Mouse (Mus musculus) neural tube, embryonic 11.5 days (tissue): Measurements from ENCODE around the gene Hist1h2be. TPM values are rescaled to one million over a fixed set of nuclear protein-coding genes. Genes with fewer than 3 reads are reported as not detected.
A peak's percentile ranks its signal among the peaks of the same experiment; 100 is the strongest.
"Not testable (repeated sequence)": the region's sequence is repeated elsewhere in the genome, so short reads cannot be mapped to it uniquely, and the experiment has no call there.

Source experiments
- ATAC-seq: fragments of 200-750 bp; cut with Nextera tagmentation; 2 replicates; pipeline ENCODE4 v1.8.0; 2017; ENCODE audit warnings: moderate number of reproducible peaks, mild to moderate bottlenecking, moderate TSS enrichment, moderate library complexity; ENCODE audit not compliant: insufficient read depth, low FRiP score, low TSS enrichment
- DNase-seq: peaks from one replicate; pipeline ENCODE4 v3.0.0-alpha.2; 2015; ENCODE audit warnings: low spot score
- H3K27ac ChIP-seq: fragments of 300-500 bp; sonication (generic); 2 replicates; pipeline ENCODE4 v1.5.1; 2014; ENCODE audit warnings: low read depth, mild to moderate bottlenecking, low read length
- H3K27me3 ChIP-seq: fragments of 300-500 bp; sonication (generic); 2 replicates; pipeline ENCODE4 v1.6.1; 2014; ENCODE audit warnings: mild to moderate bottlenecking, low read length, mixed read lengths; ENCODE audit not compliant: control insufficient read depth, insufficient read depth
- H3K36me3 ChIP-seq: fragments of 300-500 bp; sonication (generic); 2 replicates; pipeline ENCODE4 v1.6.1; 2014; ENCODE audit warnings: mild to moderate bottlenecking, low read length, moderate library complexity, mixed read lengths; ENCODE audit not compliant: control insufficient read depth, insufficient read depth
- H3K4me1 ChIP-seq: fragments of 300-500 bp; sonication (generic); 2 replicates; pipeline ENCODE4 v1.6.1; 2014; ENCODE audit warnings: low read length, mixed read lengths; ENCODE audit not compliant: control insufficient read depth, insufficient read depth
- H3K4me2 ChIP-seq: fragments of 300-500 bp; sonication (generic); 2 replicates; pipeline ENCODE4 v1.6.1; 2014; ENCODE audit warnings: low read depth, mild to moderate bottlenecking, moderate library complexity
- H3K4me3 ChIP-seq: fragments of 300-500 bp; sonication (generic); 2 replicates; pipeline ENCODE4 v1.5.1; 2014; ENCODE audit warnings: low read depth, low read length
- H3K9ac ChIP-seq: fragments of 300-500 bp; sonication (generic); 2 replicates; pipeline ENCODE4 v1.6.1; 2014; ENCODE audit warnings: mild to moderate bottlenecking, low read length
- H3K9me3 ChIP-seq: fragments of 300-500 bp; sonication (generic); 2 replicates; pipeline ENCODE4 v1.6.1; 2016; ENCODE audit warnings: low read length; ENCODE audit not compliant: control insufficient read depth
- WGBS: fragments of 180-500 bp; shearing (Covaris S2); extraction: QIAGEN DNeasy Blood & Tissue Kit; methylation state at CpG from one replicate; pipeline ENCODE4 v1.1.7; 2014; 5-methylcytosine and 5-hydroxymethylcytosine counted together
- polyA plus RNA-seq: library from polyadenylated mRNA; unstranded; fragments of >200 nt; fragmentation: Nextera tagmentation; extraction: Ambion mirVana; gene quantifications from 2 replicates; pipeline ENCODE4 v1.2.1, GENCODE M21; 2014

Gene Hist1h2be
- polyA plus RNA-seq: 1.7 and 1.8 TPM in 2 replicates

GRCm38 (mm10) chr13:23620733-23621531 is at the start of gene Hist1h2be:
Hist1h2be (minus strand) TSS chr13:23621124.
- WGBS: 2% methylated on average over 27 of the region's 27 CpGs
- H3K9ac ChIP-seq: peak within 1 kb of the TSS; percentile 94
- H3K27ac ChIP-seq: peak within 1 kb of the TSS; percentile 96
- H3K4me3 ChIP-seq: peak within 1 kb of the TSS; percentile 69
- no peaks in the 10 kb centered on the region for H3K36me3 ChIP-seq
- H3K27me3 ChIP-seq: no peaks in the 10 kb centered on the region
- ATAC-seq (peak; percentile 60), DNase-seq (peak; percentile 77)
- H3K4me1 ChIP-seq: no peaks in the 10 kb centered on the region
- peak within 1 kb of the TSS; percentile 98 for H3K4me2 ChIP-seq
- no peaks in the 10 kb centered on the region for H3K9me3 ChIP-seq

GRCm38 (mm10) chr13:23662536-23662935 is 41.6 kb upstream of the Hist1h2be start:
- no peak for DNase-seq
- no peak overlapping the region for H3K27ac ChIP-seq
- no peak overlapping the region for H3K4me2 ChIP-seq
- no peaks in the 10 kb centered on the region for H3K36me3 ChIP-seq
- WGBS: 80% methylated on average over 3 of the region's 3 CpGs
- no peak overlapping the region for H3K9ac ChIP-seq
- no peaks in the 10 kb centered on the region for H3K9me3 ChIP-seq
- H3K27me3 ChIP-seq: no peaks in the 10 kb centered on the region
- no peak for ATAC-seq
- H3K4me1 ChIP-seq: no peaks in the 10 kb centered on the region
- no peak overlapping the region for H3K4me3 ChIP-seq

GRCm38 (mm10) chr13:23659636-23660366 is 38.9 kb upstream of the Hist1h2be start:
- Histone ChIP-seq H3K27ac (no peak overlapping the region), H3K4me1 (no peaks in the 10 kb centered on the region), H3K4me2 (no peak overlapping the region), H3K9ac (no peak overlapping the region), H3K4me3 (no peak overlapping the region), H3K36me3 (no peaks in the 10 kb centered on the region), H3K9me3 (no peaks in the 10 kb centered on the region), H3K27me3 (no peaks in the 10 kb centered on the region)
- WGBS: 75% methylated on average over 6 of the region's 6 CpGs
- DNase-seq (no peak), ATAC-seq (no peak)

- no peaks in the 10 kb centered on the region for H3K4me1 ChIP-seq
- H3K27me3 ChIP-seq: no peaks in the 10 kb centered on the region
- no peaks in the 10 kb centered on the region for H3K9me3 ChIP-seq
- H3K4me2 ChIP-seq: no peak overlapping the region
- H3K36me3 ChIP-seq: no peaks in the 10 kb centered on the region
- no peak overlapping the region for H3K9ac ChIP-seq
- no peak for ATAC-seq
- H3K27ac ChIP-seq: no peak overlapping the region
- no peak overlapping the region for H3K4me3 ChIP-seq
- WGBS: 33% methylated on average over 1 of the region's 1 CpGs
- DNase-seq: no peak
Measured at GRCm38 (mm10) chr13:23630653-23631052, 9.7 kb upstream of the Hist1h2be start.

GRCm38 (mm10) chr13:23622861-23623450 is 2.0 kb upstream of the Hist1h2be start:
- DNase-seq: no peak
- H3K27me3 ChIP-seq: no peaks in the 10 kb centered on the region
- H3K36me3 ChIP-seq: no peaks in the 10 kb centered on the region
- no peaks in the 10 kb centered on the region for H3K9me3 ChIP-seq
- WGBS: 32% methylated on average over 7 of the region's 7 CpGs
- no peaks in the 10 kb centered on the region for H3K4me1 ChIP-seq
- peak overlapping the region; percentile 98 for H3K4me2 ChIP-seq
- H3K9ac ChIP-seq: peak overlapping the region; percentile 94
- ATAC-seq: no peak
- peak overlapping the region; percentile 69 for H3K4me3 ChIP-seq
- H3K27ac ChIP-seq: peak overlapping the region; percentile 96

- WGBS: under 1% methylated on average over 43 of the region's 53 CpGs
- H3K27me3 ChIP-seq, H3K4me1 ChIP-seq, H3K36me3 ChIP-seq, H3K9me3 ChIP-seq: not testable (repeated sequence)
- peak; percentile 94 for DNase-seq
- Histone ChIP-seq H3K27ac (peak within 1 kb of the TSS; percentile 96), H3K4me2 (peak within 1 kb of the TSS; percentile 98), H3K4me3 (peak within 1 kb of the TSS; percentile 69), H3K9ac (peak within 1 kb of the TSS; percentile 94)
- ATAC-seq: peak; percentile 97
Measured at GRCm38 (mm10) chr13:23622175-23622671, 1.3 kb upstream of the Hist1h2be start, which contains the start of gene Hist1h1e. Hist1h1e (minus strand) TSS chr13:23622558.

GRCm38 (mm10) chr13:23621532-23622174 is 729 bp upstream of the Hist1h2be start:
- no peaks in the 10 kb centered on the region for H3K27me3 ChIP-seq
- H3K36me3 ChIP-seq: no peaks in the 10 kb centered on the region
- peak overlapping the region; percentile 98 for H3K4me2 ChIP-seq
- peak; percentile 78 for DNase-seq
- WGBS: under 1% methylated on average over 18 of the region's 18 CpGs
- H3K27ac ChIP-seq: peak overlapping the region; percentile 96
- peak; percentile 78 for ATAC-seq
- H3K4me1 ChIP-seq: no peaks in the 10 kb centered on the region
- peak overlapping the region; percentile 69 for H3K4me3 ChIP-seq
- H3K9ac ChIP-seq: peak overlapping the region; percentile 94
- H3K9me3 ChIP-seq: no peaks in the 10 kb centered on the region

- peak overlapping the region; percentile 96; the same call in 1 of the 2 replicates for H3K27ac ChIP-seq
- peak overlapping the region; percentile 98 for H3K4me2 ChIP-seq
- peak overlapping the region; percentile 69 for H3K4me3 ChIP-seq
- ATAC-seq: no peak
- no peaks in the 10 kb centered on the region for H3K36me3 ChIP-seq
- H3K9me3 ChIP-seq: no peaks in the 10 kb centered on the region
- peak overlapping the region; percentile 64 for H3K9ac ChIP-seq
- DNase-seq: no peak
- H3K27me3 ChIP-seq: no peaks in the 10 kb centered on the region
- H3K4me1 ChIP-seq: no peaks in the 10 kb centered on the region
- 52% methylated on average over 12 of the region's 12 CpGs for WGBS
Measured at GRCm38 (mm10) chr13:23620056-23620732, 730 bp downstream of the Hist1h2be start.
